Mouse (Mus musculus): ENCODE measurements around the gene Ptpn6.

Gene Ptpn6

DNA sequence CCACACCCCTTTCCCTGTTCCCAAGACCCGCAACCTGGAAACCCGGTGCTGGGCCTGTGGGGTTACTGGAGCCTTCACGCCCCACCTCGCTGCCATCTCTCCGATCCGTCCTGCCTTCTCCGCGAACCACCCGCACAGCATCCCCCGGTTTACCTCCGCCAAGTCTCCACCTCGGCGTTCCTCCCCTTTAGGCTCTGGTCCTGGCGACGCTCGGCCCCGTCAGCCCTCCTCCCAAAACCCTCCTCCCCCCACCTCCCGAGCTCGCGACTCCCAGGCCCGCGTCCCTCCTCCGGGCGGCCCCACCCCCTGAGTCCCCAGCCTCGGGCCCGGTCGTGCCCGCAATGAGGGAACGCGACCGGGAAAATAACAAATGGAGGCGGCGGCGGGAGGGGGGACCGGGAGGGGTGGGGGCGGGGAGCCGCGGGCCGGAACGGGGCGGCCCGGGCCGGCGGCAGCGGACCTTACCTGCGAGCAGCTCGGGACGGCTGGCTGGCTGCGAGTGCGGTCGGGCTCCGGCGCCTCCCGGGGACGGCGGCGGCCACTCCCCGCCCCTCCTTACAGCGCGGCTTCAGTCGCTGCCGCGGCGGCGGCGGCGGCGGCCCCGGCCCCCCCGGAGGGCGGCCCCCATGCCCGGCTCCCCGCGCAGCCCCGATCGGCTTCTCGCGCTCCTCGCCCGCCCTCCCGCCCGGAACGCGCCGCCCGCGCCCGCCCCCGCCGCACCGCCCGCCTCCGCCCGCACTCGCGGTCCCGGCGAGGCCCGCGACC is 17.5 kb upstream of the Ptpn6 start, which contains the start of the genes Gm45234 and Atn1:
Gene Gm45234 (minus strand): TSS at position 191 of the 765 bp plus-strand sequence.
Gene Atn1 (minus strand): TSS at position 694 of the 765 bp plus-strand sequence.
- DNase-seq (ENCODE audit: low read depth) = no peak

DNA sequence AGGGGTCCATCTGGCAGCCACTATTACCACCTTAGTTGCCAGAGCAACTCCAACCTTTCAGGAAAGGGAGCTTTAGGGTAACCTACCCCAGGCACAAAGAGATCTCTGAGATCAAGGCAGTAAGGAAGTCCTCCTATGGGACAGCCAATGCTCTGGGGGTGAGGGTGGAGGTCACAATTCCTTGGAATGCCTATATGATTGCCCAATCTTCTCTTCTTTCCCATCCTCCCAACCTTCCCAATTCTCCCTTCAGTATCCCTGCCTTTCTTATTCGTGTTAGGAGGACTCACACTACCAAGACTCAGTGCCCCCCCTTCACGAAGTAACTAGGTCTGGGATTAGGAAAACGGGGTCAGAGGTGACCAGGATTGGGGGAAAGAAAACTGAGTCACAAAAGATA is 16.8 kb upstream of the Ptpn6 start:
- no peak for DNase-seq (ENCODE audit: low read depth)

DNA sequence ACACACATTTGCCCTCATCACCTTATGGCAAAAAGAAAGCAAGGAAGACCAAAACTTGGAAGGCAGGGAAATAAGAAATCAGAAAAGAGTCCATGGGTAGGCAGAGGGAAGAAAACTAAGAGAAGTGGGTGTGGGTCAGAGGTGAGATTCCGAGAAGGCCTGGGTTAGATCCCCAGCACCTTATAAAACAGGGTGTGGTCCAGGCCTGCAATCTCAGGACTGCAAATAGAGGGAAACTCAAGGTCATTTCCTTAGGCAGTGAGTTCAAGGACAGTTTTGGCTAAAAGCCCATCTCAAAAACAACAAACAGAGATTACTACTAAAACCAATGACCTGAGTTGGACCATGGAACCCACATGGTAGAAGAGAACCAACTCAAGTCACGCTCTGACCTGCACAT is 15.3 kb upstream of the Ptpn6 start:
- DNase-seq (ENCODE audit: low read depth) = no peak

DNA sequence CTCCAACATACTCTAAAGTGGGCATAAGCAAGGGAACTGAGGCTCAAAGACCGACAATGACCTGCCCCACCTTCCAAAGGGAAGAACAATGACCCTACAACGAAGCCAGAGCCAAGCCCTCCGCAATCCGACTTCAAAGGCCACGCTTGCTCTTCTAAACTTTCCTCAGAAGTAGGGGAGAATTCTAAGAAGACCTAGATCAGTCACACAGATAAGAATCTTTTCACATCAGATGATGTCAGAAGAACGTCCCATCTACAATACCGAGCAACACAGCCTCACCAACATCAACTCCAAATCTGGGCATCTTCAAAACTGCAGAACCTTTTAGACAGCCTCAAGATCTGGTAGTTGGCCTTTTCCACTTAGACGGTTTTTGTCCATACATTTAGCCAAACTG is 11.9 kb upstream of the Ptpn6 start:
- DNase-seq (ENCODE audit: low read depth) = no peak

DNA sequence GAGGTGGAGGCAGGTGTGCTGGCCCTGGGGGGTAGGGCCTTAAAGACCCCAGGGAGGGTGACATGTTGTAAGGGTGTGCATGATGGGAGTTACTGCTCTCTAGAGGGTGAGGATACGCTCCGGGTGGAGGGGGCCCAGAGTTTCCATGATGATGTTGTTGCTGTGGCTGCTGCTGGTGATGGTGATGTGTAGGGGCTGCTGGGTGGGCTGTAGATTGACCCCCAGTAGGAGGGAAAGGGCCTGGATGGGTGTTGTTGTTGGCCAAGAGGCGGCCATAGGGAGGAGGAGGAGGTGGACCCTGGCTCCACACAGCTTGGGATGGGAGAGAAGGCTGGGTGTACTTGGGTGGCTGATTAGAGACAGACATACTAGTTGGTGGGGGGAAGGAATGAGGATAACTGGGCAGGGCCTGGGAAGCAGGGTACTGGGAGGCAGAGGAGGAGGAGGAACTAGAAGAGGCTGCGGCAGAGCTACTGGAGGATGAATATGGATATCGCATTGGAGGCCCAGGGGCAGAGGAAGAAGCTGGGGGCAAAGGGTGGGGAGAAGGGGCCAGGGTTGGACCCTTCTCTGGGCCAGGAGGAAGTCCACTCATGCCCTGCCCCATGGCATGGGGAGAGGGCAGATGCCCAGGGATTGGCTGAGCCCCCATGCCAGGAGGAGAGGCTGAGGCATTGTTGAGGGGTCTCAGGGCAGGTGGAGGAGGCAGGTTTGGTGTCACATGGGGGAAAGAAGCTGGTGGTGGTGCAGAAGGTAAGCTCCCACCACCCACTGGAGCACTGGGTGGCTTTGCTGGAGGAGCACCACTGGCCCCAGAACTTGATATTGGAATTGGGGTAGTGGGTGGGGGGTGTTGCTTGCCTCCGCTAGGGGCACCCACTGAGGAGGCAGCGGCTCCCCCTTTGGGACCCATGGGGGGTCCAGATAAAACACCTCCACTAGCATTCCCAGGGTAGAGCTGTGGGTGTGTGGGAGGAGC is 8.4 kb upstream of the Ptpn6 start:
- DNase-seq (ENCODE audit: low read depth) = no peak

DNA sequence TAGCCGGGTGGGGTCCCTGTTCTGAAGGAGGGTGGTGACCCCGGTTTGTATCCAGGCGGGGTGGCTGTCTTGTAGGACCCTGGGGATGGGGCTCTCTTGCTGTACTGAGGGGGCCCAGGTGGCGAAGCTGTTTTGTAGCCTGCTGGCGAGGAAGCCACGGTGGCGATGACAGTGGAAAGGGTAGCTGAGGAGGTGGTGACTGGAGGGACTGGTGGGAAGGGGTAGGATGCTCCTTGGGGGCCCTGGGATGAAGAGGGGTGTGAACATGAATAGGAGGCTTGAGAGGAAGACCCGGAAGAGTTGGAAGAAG is 7.7 kb upstream of the Ptpn6 start:
- no peak for DNase-seq (ENCODE audit: low read depth)

DNA sequence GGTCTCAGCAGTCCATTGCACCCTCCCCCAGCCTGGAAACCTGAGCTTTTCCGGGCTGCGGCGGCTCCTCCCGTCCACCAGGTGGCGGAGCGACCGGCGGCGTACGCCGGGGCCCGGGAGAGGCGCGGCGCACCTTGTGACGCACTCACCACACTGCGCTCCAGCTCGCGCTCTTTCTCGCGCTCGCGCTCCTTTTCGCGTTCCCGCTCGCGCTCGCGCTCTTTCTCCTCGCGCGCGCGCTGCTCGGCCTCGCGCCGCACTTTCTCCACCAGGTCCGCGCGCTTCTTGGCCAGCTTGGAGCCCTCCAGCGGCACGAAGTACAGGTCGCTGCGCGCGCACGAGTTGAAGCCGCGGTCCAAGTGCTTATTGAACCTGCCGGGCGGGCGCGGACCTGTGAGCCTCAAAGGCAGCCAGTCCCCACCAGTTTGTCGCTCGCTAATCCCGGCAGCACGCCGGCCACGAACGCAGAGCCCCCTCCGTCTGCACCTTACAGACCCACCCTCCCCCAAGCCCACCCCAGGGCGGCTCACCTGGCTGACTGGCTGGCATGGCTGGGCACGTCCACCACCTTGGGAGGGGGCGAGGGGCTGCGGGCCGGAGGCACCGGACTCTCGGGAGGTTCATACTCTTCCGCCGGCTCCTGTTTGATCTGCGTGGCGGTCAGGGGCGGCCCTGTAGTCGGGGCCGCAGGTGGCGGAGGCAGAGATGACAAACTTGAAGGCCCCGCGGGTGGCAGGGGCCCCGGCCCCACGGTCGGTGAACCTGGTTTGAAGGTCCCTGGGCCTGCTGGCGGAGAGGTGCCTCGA is 7.2 kb upstream of the Ptpn6 start:
- DNase-seq (ENCODE audit: low read depth) = peak; percentile 93

DNA sequence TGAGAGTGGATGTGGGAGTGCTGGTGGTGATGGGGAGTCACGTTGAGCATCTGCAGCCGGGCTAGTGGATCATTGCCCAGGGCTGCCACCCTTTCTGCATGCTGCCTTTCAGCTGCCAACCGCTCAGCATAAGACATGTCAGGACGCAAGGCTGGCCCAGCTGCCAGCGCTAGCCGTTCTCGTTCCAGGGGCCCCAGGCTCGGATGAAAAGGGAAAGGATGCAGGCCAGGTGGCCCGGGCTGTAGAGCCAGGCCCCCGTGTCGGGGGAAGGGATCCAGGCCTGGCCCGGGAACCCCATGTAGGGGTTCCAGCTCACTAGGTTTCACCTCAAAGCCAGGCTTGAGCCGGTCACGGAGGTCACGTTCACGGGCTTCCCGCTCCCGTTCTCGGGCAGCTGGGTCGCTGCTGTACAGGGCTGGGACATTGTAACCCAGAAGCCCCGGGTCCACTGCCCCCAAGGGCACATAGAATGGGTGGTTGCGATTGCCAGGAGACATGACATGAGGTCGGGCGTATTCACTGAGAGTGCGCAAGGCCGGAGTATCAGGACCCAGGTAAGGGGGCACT is 6.3 kb upstream of the Ptpn6 start:
- no peak for DNase-seq (ENCODE audit: low read depth)

DNA sequence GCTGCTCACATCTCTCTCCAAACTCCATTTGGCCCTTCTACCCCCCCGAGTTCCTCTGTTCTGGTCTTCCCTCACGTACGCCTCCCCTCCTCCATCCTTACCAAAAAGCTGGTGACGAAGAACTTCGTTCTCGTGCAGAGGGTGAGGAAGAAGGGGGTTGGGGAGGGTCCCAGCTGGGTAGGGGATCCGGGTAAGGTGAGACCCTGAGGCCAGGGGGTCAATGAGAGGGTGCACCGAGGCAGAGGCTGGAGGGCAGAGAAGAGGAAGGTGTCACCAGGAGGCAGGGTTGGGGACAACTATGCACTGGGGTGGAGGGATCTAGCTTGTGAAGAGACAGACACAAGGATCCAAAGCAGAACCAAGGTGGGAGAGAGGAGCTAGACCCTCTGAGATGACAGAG is 5.1 kb upstream of the Ptpn6 start:
- no peak for DNase-seq (ENCODE audit: low read depth)

DNA sequence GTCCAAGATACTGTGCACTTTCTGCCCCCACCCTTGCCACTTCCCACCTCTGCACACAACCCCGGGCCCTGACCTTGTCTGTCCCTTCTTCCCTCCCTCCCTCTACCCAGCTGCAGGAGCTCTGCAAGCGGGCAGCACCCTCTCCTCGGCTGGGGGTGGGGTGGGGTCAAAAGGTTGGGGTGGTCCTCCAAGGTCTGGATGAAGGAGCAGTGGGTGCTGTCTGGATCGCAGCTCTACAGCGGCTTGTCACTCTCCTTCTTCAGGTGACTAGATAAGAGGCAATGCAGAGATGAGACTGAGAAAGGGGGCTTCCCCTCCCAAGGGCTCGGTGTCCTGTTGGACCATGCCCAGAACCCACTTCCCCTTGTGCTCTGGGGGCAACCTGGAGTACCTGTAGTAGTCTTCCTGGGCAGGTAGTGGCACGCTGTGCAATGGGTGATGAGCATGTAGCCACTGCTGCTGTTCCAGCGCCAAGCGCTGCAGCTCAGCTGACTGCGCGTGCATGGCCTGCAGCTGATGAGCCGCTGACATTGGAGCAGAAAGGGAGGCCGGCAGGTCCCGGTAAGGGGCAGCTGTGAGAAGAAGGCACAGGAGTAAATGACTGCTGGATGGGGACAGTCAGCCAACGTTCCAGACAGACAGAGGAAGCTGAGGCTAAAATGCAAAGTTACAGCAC is 4.5 kb upstream of the Ptpn6 start:
- no peak for DNase-seq (ENCODE audit: low read depth)

DNA sequence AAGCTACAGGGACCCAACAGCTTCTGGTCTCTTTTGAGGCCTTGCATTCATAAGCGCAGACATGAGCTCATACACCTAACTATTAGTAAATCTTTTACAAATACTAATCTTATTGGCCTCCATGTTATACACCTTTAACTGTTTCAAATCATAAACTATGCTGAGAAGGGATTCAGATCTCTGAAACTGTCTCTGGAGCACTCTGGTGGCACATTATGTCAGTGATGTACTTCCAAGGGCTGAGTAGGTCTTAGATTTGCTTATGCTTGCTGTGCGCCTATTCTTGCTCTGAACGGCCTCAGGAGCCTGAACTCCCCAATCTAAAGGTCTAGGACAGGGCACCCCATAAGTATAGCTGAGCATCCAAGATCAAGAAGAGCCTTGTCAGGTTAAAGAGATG is 3.3 kb upstream of the Ptpn6 start:
- DNase-seq (ENCODE audit: low read depth) = no peak

DNA sequence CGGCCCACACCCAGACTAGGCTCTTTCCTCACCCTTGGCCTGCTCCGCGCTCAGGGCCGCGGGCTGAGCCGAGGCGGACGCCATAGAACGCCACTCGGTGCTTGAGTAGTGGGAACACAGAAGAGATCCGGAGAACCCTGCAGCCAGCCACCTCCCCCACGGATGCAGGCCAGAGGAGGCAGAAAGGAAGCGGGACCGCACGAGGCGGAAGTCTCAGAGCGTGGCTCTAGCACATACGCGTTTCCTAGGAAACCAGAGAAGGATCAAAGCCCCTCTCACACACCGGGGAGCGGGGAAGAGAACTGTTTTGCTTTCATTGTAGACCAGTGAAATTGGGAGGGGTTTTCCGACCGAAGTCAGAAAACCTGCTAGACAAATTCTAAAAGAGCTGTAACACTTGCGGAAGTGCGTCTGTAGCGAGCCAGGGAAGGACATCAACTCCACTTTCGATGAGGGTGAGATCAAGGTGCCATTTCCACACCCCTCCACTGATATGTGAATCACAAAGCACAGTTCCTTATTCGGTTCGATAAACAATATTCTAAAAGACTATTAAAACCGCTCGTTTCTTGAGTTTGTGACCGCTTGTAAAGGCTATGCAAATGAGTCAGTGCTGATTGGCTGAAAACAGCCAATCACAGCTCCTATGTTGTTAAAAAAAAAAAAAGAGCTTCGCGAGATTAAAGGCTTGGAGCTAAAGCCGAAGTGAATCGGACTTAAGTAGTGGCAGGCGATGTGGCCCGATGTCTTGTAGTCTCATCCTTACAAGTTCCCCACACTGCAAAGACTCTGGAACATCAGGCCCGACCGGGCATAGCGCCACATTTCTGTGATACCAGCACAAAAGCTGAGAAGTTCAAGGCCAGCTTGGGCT is 2.6 kb upstream of the Ptpn6 start, which contains the start of gene Grcc10:
Gene Grcc10 (minus strand): TSS at position 487 of the 874 bp plus-strand sequence.
- peak; percentile 93 for DNase-seq (ENCODE audit: low read depth)

DNA sequence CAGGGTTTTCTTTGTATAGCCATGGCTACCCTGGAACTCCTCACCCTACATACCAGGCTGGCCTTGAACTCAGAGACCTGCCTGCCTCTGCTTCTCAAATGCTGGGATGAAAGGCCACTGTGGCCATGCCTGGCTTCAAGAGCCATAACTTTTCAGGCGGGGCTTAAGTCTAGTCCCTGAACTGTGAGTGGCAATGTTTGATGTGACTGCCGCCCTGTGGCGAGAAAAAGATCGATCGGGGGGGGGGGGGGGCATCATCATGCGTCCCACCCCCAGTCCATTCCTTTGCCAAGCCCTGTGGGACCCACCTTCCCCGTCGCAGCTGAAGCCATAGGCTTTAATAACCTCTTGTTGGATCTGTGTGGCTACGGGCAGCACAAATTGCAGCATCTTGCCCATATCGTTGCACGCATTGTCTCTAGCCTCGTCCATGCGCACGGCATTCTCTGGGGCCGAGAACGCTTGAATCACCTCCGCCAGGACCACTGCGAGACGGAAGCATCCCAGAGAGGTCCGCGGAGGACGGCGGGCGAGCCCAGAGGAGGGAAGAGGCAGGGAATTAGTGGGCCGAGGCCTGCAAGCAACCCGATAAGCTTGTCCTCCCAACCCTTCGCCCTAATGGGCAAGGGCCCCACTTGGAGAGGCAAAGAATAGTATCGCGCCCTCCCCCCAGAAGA is 1.8 kb upstream of the Ptpn6 start:
- DNase-seq (ENCODE audit: low read depth) = no peak

DNA sequence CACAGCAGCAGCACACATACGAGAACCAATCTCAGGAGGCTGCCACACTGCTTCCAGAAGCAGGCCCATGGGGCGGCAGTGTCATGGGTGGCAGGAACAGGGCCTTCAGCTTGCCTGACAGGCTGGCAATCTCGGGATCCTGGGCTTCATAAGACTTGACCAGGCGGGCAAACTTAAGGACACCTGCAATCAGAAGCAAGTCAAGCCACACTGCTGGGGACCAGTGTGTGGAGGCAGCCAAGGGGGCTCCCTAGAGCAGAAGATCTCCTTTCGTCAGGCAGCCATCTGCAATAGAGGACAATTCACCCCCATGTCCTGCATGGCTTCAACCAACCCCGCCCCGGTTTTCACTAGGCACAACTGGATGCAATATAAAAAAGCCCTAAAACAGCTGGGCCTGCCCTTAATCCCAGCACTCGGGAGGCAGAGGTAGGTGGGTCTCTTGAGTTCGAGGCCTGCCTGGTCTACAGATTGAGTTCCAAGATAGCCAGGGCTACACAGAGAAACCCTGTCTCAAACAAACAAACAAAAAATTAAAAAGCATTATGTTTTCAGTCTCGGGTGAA is 800 bp upstream of the Ptpn6 start:
- no peak for DNase-seq (ENCODE audit: low read depth)

DNA sequence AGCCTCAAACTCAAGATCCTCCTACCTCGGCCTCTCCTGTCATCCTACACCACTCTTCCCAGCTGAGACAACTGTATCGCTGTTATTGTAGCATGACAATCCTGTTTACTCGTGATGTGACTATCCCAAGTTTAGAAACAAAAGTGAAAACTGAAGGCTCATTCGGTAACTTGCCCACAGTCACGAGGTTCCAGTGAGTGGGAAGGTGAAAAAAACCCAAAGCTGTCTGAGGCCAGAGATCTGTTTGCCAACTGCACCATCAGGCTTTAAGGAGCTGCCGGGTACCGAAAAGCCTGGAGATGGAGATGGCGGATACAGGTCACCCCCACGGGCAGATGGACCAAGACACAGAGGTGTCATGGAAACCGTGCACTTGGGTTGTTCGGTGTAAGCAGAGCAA is 1.5 kb downstream of the Ptpn6 start:
- no peak for DNase-seq (ENCODE audit: low read depth)

DNA sequence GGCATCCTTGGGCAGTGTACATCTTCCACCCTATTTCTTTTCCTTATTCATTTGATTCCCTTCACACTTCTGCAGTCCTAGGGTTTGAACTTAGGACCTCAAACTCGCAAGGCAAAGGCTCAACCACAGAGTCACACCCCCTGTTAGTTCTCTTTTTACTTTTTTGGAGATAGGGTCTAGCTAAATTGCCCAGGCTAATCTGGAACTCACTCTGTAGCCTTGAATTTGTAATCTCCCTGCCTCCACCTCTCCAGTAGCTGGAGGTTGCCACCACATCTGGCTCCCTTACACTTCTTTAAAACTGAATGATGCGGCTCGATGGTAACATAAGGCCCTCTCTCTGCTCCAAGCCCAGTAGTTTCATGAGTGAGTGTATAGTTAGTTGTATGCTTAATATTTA is 4.1 kb downstream of the Ptpn6 start:
- no peak for DNase-seq (ENCODE audit: low read depth)

DNA sequence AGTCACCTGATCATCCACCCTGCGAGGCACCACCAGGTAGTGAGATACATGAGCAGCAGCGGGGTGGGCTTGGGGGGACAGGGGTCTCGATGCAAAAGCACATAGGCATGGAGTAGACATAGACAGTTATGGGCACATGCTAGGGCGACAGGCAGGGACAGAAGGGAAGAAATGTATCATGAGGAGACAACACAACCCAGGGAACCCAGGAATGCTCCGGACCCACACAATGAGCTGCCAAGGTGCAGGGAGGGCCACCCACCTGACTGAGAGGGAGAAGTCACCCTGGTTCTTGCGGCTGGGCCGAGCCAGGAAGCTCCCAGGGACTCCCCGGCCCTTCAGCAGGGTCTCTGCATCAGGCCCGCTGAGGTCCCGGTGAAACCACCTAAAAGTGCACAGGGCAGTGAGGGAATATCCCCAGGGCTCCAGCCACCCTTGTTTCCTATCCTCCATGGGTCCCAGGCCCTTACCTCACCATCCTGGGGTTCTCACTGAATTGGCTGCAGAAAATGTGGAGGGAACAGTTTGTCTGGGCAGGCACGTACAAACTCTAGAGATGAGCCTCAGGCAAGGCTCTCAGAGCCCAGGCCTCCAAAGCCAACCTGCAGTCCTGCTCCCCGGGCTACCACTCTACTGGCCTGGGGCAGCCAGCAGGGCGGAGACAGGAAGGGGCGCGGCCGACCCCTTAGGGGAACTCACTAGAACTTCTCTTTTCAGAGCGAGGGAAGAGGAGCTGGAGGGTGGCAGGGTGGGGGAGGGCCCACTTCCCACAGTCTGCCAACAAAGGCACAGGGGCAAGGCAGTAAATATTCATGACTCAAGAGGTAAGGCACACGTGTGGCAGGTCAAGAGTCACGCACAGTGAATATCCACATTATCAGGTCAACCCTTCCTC is 5.8 kb downstream of the Ptpn6 start:
- DNase-seq (ENCODE audit: low read depth) = no peak

DNA sequence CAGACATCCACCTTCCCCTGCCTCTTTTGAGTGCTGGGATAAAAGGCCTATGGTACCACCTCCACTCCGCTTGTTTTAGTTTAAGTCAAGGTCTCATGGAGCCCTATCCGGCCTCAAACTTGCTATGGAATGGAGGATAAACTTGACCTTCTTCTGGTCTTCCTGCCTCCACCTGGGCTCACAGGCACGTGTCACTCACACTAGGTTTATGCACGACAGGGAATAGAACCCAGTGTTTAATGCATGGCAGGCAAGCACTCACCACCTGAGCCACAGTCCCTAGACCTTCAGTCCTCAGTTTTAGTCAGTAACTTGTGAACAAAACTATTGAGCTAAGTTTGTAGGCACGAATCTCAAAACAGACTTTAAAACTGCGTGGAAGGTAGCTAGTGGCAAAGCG is 7.5 kb downstream of the Ptpn6 start:
- no peak for DNase-seq (ENCODE audit: low read depth)

All from c-Kit-positive CD71-negative TER-119-negative erythroid progenitor cells, embryonic 14.5 days (primary cell).